Mouse (Mus musculus) intestine, postnatal 0 days (tissue): ENCODE measurements at regions not wholly inside any gene's neighbourhood (a gene's known extent, or its start where the extent isn't known, plus 50 kb on each side); places are given as distances from the start of the nearest gene placed in this dataset.
"Not testable (repeated sequence)": the region's sequence is repeated elsewhere in the genome, so short reads cannot be mapped to it uniquely, and the experiment has no call there.

Experiments
- ATAC-seq: fragments of 200-750 bp; cut with Nextera tagmentation; 2 replicates; pipeline ENCODE4 v1.8.0; 2017; ENCODE audit warnings: mild to moderate bottlenecking, moderate TSS enrichment, moderate library complexity
- H3K27ac ChIP-seq: fragments of 300-500 bp; sonication (generic); 2 replicates; pipeline ENCODE4 v1.5.1; 2014; ENCODE audit warnings: mild to moderate bottlenecking, low read depth, low read length, moderate library complexity
- H3K27me3 ChIP-seq: fragments of 300-500 bp; sonication (generic); replicated peaks from 2 replicates; pipeline ENCODE4 v1.6.1; 2014; ENCODE audit warnings: low read length, mixed read lengths; ENCODE audit not compliant: control insufficient read depth, insufficient read depth
- H3K36me3 ChIP-seq: fragments of 300-500 bp; sonication (generic); 2 replicates; pipeline ENCODE4 v1.6.1; 2014; ENCODE audit warnings: mild to moderate bottlenecking, moderate library complexity; ENCODE audit not compliant: control insufficient read depth, insufficient read depth
- H3K4me1 ChIP-seq: fragments of 300-500 bp; sonication (generic); replicated peaks from 2 replicates; pipeline ENCODE4 v1.6.1; 2014; ENCODE audit warnings: antibody characterized with exemption, low read length, mixed read lengths; ENCODE audit not compliant: control insufficient read depth, insufficient read depth
- H3K4me2 ChIP-seq: fragments of 300-500 bp; sonication (generic); replicated peaks from 2 replicates; pipeline ENCODE4 v1.6.1; 2014; ENCODE audit warnings: low read depth, mild to moderate bottlenecking, moderate library complexity
- H3K4me3 ChIP-seq: fragments of 300-500 bp; sonication (generic); 2 replicates; pipeline ENCODE4 v1.5.1; 2014; ENCODE audit warnings: low read depth, low read length
- H3K9ac ChIP-seq: fragments of 300-500 bp; sonication (generic); 2 replicates; pipeline ENCODE4 v1.6.1; 2014; ENCODE audit warnings: mild to moderate bottlenecking, low read depth, low read length
- H3K9me3 ChIP-seq: fragments of 300-500 bp; sonication (generic); 2 replicates; pipeline ENCODE4 v1.6.1; 2016; ENCODE audit warnings: mixed run types; ENCODE audit not compliant: control insufficient read depth
- CTCF ChIP-seq: sonication (generic); IDR thresholded peaks from 2 replicates; pipeline ENCODE4 v1.5.1; 2016; ENCODE audit warnings: low read depth, mild to moderate bottlenecking, control low read depth, antibody characterized with exemption, moderate library complexity
- WGBS: fragments of 180-500 bp; shearing (Covaris S2); extraction: QIAGEN DNeasy Blood & Tissue Kit; methylation state at CpG from one replicate; pipeline ENCODE4 v1.1.7; 2014; 5-methylcytosine and 5-hydroxymethylcytosine counted together

DNA sequence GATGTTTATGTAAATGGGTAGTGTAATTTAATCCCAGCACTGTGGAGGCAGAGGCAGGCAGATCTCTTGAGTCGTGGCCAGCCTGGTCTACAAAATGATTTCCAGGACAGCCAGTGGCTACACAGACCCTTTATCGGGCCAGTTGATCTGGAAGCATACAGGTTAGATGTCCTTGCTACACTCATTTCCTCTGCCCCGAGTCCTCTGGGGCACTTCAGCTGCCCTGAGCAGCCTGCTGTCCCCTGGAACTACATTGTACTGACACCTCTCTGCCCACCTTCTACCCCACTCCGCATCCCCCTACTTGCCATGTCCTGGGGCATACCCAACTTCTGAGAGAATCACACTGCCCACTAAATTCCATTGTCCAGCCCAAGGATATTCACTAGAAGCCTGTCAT lies 60.6 kb upstream of the Helt start:
- Histone ChIP-seq H3K9me3 (0 out of 2 replicates have a peak, but pooled peaks cover 2% of the 10 kb centered on the region), H3K36me3 (no peaks in the 10 kb centered on the region), H3K4me3 (no peak overlapping the region), H3K27ac (no peak overlapping the region), H3K9ac (no peak overlapping the region), H3K27me3 (no peaks in the 10 kb centered on the region), H3K4me2 (no peak overlapping the region), H3K4me1 (no peaks in the 10 kb centered on the region)
- WGBS, result 89% methylated on average over 4 of the region's 4 CpGs
- no peak for ATAC-seq
- no peak for TF ChIP-seq CTCF

DNA sequence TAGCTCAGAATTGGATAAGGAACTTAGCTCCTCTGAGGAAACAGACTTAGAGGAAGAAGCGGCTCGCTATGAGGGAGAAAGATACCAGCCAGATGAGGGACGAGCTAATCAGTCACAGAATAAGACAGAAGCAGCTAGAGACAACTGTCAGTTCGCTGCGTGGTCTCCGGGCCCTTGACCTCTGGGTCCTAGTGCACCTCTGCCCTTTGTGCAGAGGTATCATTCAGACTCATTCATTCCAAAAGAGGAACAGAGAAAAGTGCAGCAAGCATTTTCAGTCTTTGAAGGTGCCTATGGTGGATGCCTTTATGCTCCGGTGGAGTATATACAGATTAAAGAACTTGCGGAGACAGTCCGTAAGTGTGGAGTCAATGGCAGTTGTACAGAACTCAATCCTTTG lies 63.5 kb upstream of the Helt start:
- not testable (repeated sequence) for ATAC-seq, H3K27me3 ChIP-seq, H3K4me3 ChIP-seq, H3K36me3 ChIP-seq, H3K4me2 ChIP-seq, H3K9me3 ChIP-seq, H3K4me1 ChIP-seq, H3K27ac ChIP-seq, H3K9ac ChIP-seq
- 93% methylated on average over 9 of the region's 9 CpGs for WGBS

DNA sequence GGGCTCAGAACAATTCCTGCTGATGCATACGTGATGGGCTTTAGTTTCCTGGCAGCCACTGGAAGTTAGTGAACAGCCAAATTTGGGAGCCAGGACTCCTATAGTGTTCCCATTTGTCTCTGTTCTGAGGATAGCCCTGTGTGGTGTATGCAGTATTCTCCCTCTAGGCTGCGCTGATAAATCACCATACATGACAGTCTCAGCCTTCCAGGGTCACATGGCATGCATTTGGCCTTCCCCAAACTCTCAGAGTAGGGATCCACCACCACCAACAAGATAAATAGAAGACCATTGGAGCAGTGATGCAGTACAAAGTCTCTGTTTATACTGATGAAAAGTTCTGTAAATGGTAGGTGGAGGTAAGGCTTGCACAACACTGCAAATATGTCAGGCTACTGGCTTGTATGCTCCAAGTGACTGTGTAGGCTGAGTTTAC lies 68.4 kb upstream of the Helt start:
- Histone ChIP-seq H3K36me3 (no peaks in the 10 kb centered on the region), H3K9ac (no peak overlapping the region), H3K9me3 (no peaks in the 10 kb centered on the region), H3K4me3 (no peak overlapping the region), H3K27ac (no peak overlapping the region), H3K27me3 (no peaks in the 10 kb centered on the region), H3K4me2 (no peak overlapping the region), H3K4me1 (no peaks in the 10 kb centered on the region)
- 83% methylated on average over 2 of the region's 2 CpGs for WGBS
- no peak for TF ChIP-seq CTCF
- no peak for ATAC-seq

DNA sequence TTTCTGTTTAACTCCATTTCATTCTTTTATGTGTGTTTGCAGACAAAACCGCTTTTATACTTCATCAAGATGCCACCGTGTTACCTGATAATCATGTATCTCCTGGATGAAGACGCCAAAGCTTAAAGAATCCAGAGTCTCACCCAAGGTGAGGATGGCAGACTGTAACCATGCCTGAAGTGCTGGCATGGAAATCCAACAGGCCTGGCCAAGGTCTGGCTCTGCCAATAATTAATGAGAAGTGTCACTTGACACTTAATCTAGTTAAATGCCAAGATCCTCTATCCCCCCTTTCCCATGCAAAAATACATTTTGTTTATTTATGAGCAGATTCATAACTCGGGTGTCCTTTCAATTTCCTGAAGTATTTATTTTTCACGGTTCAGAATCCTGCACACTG lies 71.2 kb upstream of the Helt start:
- no peak for TF ChIP-seq CTCF
- no peak overlapping the region for H3K9ac ChIP-seq
- H3K36me3 ChIP-seq, result no peaks in the 10 kb centered on the region
- no peak overlapping the region for H3K4me2 ChIP-seq
- H3K27me3 ChIP-seq, result no peaks in the 10 kb centered on the region
- no peak overlapping the region for H3K27ac ChIP-seq
- no peak overlapping the region for H3K4me3 ChIP-seq
- WGBS, result 84% methylated on average over 5 of the region's 5 CpGs
- no peaks in the 10 kb centered on the region for H3K4me1 ChIP-seq
- ATAC-seq, result no peak
- no peaks in the 10 kb centered on the region for H3K9me3 ChIP-seq

DNA sequence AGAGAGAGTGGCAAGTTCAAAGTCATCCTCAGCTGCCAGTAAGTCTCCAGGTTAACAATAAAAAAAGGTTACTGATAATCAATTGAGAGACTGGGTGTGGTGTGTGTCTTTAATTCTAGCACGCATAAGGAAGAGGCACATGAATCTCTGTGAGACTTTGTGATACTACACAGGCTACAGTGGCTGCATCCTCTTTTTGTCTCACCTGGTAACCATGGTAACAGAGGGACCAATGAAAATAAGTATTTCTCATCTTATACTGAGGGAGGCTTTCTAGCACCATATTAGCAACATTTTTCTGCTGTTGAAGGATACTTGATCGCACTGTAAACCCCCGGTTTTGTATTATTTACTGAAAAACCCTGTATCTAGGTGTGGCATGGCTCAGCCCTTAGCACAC lies 72.7 kb upstream of the Helt start:
- Histone ChIP-seq H3K36me3 (no peaks in the 10 kb centered on the region), H3K9me3 (no peaks in the 10 kb centered on the region), H3K27me3 (no peaks in the 10 kb centered on the region), H3K4me2 (no peak overlapping the region), H3K27ac (no peak overlapping the region), H3K9ac (no peak overlapping the region), H3K4me3 (no peak overlapping the region), H3K4me1 (no peaks in the 10 kb centered on the region)
- 80% methylated on average over 3 of the region's 3 CpGs for WGBS
- ATAC-seq, result no peak
- TF ChIP-seq CTCF, result no peak

DNA sequence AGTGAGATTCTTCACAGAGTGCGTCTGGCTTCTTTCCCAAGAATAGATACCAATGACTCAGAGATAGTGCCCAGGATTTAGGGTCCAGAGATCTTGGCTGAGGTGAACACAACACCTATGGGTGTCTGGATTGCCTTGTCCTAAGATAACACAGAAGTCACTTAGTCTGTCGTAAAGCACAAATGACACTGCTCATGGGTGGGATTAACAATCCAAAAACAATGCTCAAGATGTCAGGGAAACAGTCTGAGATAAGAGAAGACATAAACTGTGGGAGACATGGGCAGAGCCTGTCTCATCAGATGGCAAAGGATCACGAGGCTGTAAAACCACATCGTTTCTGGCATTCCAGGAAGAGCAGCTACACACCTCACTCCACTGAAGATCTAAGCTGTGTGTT lies 79.6 kb upstream of the Helt start:
- no peak overlapping the region for H3K4me2 ChIP-seq
- ATAC-seq, result no peak
- H3K4me3 ChIP-seq, result no peak overlapping the region
- WGBS, result 29% methylated on average over 4 of the region's 4 CpGs
- H3K36me3 ChIP-seq, result no peaks in the 10 kb centered on the region
- no peaks in the 10 kb centered on the region for H3K4me1 ChIP-seq
- H3K9ac ChIP-seq, result no peak overlapping the region
- H3K9me3 ChIP-seq, result no peaks in the 10 kb centered on the region
- no peak for TF ChIP-seq CTCF
- no peaks in the 10 kb centered on the region for H3K27me3 ChIP-seq
- H3K27ac ChIP-seq, result no peak overlapping the region

DNA sequence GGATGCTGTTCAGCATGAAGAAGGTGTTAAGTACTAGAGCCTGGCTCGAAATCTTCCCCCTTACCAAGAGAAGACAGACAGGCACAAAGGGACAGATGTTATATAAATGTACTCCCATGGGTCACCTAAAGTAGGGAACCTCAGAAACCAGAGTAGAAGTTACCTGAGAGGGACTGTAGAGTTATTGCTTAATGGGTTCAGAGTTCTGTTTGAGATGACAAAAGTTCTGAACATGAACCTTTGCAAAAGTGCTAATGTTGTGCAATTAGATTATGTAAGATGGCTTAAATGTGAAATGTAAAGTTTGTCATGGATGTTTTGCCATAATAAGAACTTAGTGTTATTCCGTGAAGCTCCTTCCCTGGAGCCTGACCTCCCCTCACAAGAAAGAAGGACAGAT lies 81.5 kb upstream of the Helt start:
- Histone ChIP-seq H3K4me1 (no peaks in the 10 kb centered on the region), H3K4me3 (no peak overlapping the region), H3K9ac (no peak overlapping the region), H3K27ac (no peak overlapping the region), H3K9me3 (no peaks in the 10 kb centered on the region), H3K4me2 (no peak overlapping the region), H3K36me3 (no peaks in the 10 kb centered on the region), H3K27me3 (no peaks in the 10 kb centered on the region)
- TF ChIP-seq CTCF, result no peak
- ATAC-seq, result no peak
- WGBS, result 81% methylated on average over 2 of the region's 2 CpGs
